Comparison of ENCODE assay signal across 9 mouse cellular contexts in the genomic region with DNA sequence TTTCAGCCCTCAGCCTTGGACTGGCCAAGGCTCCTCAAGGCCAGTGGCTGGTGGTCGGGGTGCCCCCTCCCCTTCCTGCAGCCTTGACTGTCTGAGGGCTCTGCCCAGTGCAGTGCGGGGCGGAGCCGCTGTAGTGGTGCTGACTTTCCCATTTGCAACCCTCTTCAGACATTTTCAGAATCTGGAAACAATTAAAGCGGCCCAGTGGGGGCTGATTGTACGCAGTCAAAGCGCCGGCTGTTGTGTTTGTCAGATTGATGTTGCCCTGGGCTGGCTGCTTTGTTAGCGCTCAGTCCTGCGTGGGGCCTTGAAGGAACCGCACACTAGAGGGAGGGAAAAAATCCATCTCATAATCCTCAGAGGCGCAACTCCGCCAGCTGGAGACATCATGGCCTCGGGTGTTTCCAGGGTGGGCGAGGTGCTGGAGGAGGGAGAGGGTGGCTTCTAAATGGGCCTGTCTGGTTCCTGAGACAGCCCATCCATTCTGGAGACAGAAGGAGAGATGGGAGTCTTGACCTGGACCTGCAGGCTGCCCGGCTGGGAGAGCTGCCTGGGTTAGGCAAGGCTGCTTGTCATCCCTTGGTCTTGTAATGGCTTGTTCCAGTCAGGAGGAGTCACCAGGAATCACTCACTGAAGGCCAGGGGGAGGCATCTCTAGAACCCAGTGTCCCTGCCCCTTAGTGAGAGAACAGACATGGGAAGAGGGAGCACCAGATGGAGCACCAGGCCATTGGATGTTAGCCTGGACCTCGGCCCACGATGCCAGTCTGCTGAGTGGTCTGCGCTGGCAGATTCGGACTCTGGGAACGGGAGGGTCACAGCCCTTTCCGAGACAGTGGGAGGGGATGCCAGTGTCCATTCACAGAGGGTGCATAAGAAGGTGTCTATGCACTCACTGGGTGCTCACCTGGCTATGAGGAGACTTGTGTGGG.
DNase-seq lines count a peak whose midpoint lies in the region; ATAC-seq lines count a peak whose summit lies in the region.
"Had no signal": no experiment of that assay in that cellular context is flagged by ENCODE, and none has a peak within 500 bp of the region (broad histone marks: within the 10 kb centered on the region; RNA-seq: fewer than 3 reads in every experiment).

No protein-coding gene starts in this region.

- peak; percentile 49 to 58 for DNase-seq in kidney, postnatal 4 days
- no peak for DNase-seq in kidney, adult 11 months
- DNase-seq in adrenal gland, adult 8-10 months: no peak
- DNase-seq: kidney, postnatal 36 days had no signal

- H3K36me3 ChIP-seq in embryonic facial prominence, embryonic 12.5 days: no peaks in the 10 kb centered on the region
- H3K36me3 ChIP-seq in intestine, embryonic 15.5 days: no peaks in the 10 kb centered on the region
- no peaks in the 10 kb centered on the region for H3K36me3 ChIP-seq in neural tube, embryonic 14.5 days (ENCODE audit: control insufficient read depth, insufficient read depth, low read length)

- peak overlapping the region; percentile 11; the same call in 1 of the 2 replicates for H3K4me2 ChIP-seq in embryonic facial prominence, embryonic 12.5 days (replicated peaks)
- no peak overlapping the region for H3K4me2 ChIP-seq in intestine, embryonic 15.5 days (replicated peaks)
- H3K4me2 ChIP-seq in neural tube, embryonic 14.5 days (ENCODE audit: low read depth, low read length): 0 out of 2 replicates have a peak overlapping the region, but pooled peaks have one; percentile 14

- peak; percentile 60 for ATAC-seq in embryonic facial prominence, embryonic 12.5 days (ENCODE audit: insufficient number of reproducible peaks, insufficient read depth, low FRiP score, low TSS enrichment)
- no peak for ATAC-seq in intestine, embryonic 15.5 days
- ATAC-seq in neural tube, embryonic 14.5 days (ENCODE audit: low read depth): peak; percentile 19
- ATAC-seq in cerebellum, adult (ENCODE audit: insufficient number of reproducible peaks, low FRiP score, low TSS enrichment): no peak
- ATAC-seq in megakaryocyte-erythroid progenitor cell, adult 5-6 weeks (replicated peaks; ENCODE audit: low FRiP score, low TSS enrichment, poor library complexity, severe bottlenecking): no peak

- H3K27ac ChIP-seq in embryonic facial prominence, embryonic 12.5 days: peak overlapping the region; percentile 96
- H3K27ac ChIP-seq in intestine, embryonic 15.5 days: peak overlapping the region; percentile 67
- peak overlapping the region; percentile 85 for H3K27ac ChIP-seq in neural tube, embryonic 14.5 days (ENCODE audit: low read depth, low read length)

- peaks cover 84% of the 10 kb centered on the region for H3K4me1 ChIP-seq in embryonic facial prominence, embryonic 12.5 days
- peaks cover 47% of the 10 kb centered on the region for H3K4me1 ChIP-seq in intestine, embryonic 15.5 days (replicated peaks)
- H3K4me1 ChIP-seq in neural tube, embryonic 14.5 days (ENCODE audit: control insufficient read depth, insufficient read depth, low read length): peaks cover 60% of the 10 kb centered on the region

- H3K27me3 ChIP-seq in embryonic facial prominence, embryonic 12.5 days: no peaks in the 10 kb centered on the region
- no peaks in the 10 kb centered on the region for H3K27me3 ChIP-seq in intestine, embryonic 15.5 days (replicated peaks)
- no peaks in the 10 kb centered on the region for H3K27me3 ChIP-seq in neural tube, embryonic 14.5 days (ENCODE audit: control insufficient read depth, insufficient read depth, low read length)

- no peak overlapping the region for H3K4me3 ChIP-seq in embryonic facial prominence, embryonic 12.5 days
- H3K4me3 ChIP-seq in intestine, embryonic 15.5 days (replicated peaks): no peak overlapping the region
- no peak overlapping the region for H3K4me3 ChIP-seq in neural tube, embryonic 14.5 days (ENCODE audit: low read depth, low read length)

- no peak overlapping the region for H3K9ac ChIP-seq in embryonic facial prominence, embryonic 12.5 days
- H3K9ac ChIP-seq in intestine, embryonic 15.5 days: no peak overlapping the region
- peak overlapping the region; percentile 22 for H3K9ac ChIP-seq in neural tube, embryonic 14.5 days (replicated peaks; ENCODE audit: low read depth, low read length)

- WGBS in embryonic facial prominence, embryonic 12.5 days: 27% methylated on average over 22 of the region's 22 CpGs
- WGBS in intestine, embryonic 15.5 days: 54% methylated on average over 22 of the region's 22 CpGs
- WGBS in neural tube, embryonic 14.5 days: 25% methylated on average over 22 of the region's 22 CpGs

- H3K9me3 ChIP-seq in embryonic facial prominence, embryonic 12.5 days: no peaks in the 10 kb centered on the region
- H3K9me3 ChIP-seq in intestine, embryonic 15.5 days: no peaks in the 10 kb centered on the region
- no peaks in the 10 kb centered on the region for H3K9me3 ChIP-seq in neural tube, embryonic 14.5 days (ENCODE audit: control insufficient read depth, low read length)

Comparison
In these comparisons a context has a peak if more than half of its experiments do, and no peak if none do; other contexts are left out.
1. DNase-seq: peak in kidney, postnatal 4 days (2 of 2); none in kidney, adult 11 months (single experiment) and adrenal gland, adult 8-10 months (single experiment).
2. ATAC-seq: peak in embryonic facial prominence, embryonic 12.5 days (single experiment) and neural tube, embryonic 14.5 days (single experiment); none in intestine, embryonic 15.5 days (single experiment), cerebellum, adult (single experiment) and megakaryocyte-erythroid progenitor cell, adult 5-6 weeks (single experiment).
3. Peak in every context shown above with its lines, with median percentiles within 50 percentile points of each other: H3K27ac ChIP-seq.